Mouse (Mus musculus) embryonic facial prominence, embryonic 12.5 days (tissue): Measurements from ENCODE around the gene Ift43. TPM values are rescaled to one million over a fixed set of nuclear protein-coding genes. Genes with fewer than 3 reads are reported as not detected.

ENCODE experiments used
- ATAC-seq: fragments of 200-750 bp; cut with Nextera tagmentation; 2 replicates; pipeline ENCODE4 v1.8.0; 2017; ENCODE audit not compliant: insufficient number of reproducible peaks, insufficient read depth, low FRiP score, low TSS enrichment
- H3K27ac ChIP-seq: fragments of 300-500 bp; sonication (generic); 2 replicates; pipeline ENCODE4 v1.5.1; 2016; ENCODE audit warnings: mild to moderate bottlenecking
- H3K27me3 ChIP-seq: fragments of 300-500 bp; sonication (generic); 2 replicates; pipeline ENCODE4 v1.6.1; 2016; ENCODE audit warnings: mild to moderate bottlenecking, moderate library complexity
- H3K36me3 ChIP-seq: fragments of 300-500 bp; sonication (generic); 2 replicates; pipeline ENCODE4 v1.6.1; 2016; ENCODE audit warnings: mild to moderate bottlenecking
- H3K4me1 ChIP-seq: fragments of 300-500 bp; sonication (generic); 2 replicates; pipeline ENCODE4 v1.6.1; 2016
- H3K4me2 ChIP-seq: fragments of 300-500 bp; sonication (generic); replicated peaks from 2 replicates; pipeline ENCODE4 v1.6.1; 2016; ENCODE audit warnings: mild to moderate bottlenecking, moderate library complexity
- H3K4me3 ChIP-seq: fragments of 300-500 bp; sonication (generic); 2 replicates; pipeline ENCODE4 v1.5.1; 2016; ENCODE audit warnings: mild to moderate bottlenecking
- H3K9ac ChIP-seq: fragments of 300-500 bp; sonication (generic); 2 replicates; pipeline ENCODE4 v1.6.1; 2016; ENCODE audit warnings: mild to moderate bottlenecking, moderate library complexity
- H3K9me3 ChIP-seq: fragments of 300-500 bp; sonication (generic); 2 replicates; pipeline ENCODE4 v1.6.1; 2016; ENCODE audit warnings: mild to moderate bottlenecking, moderate library complexity
- WGBS: fragments of 180-500 bp; shearing (Covaris S2); methylation state at CpG from one replicate; pipeline ENCODE4 v1.1.7; 2016; 5-methylcytosine and 5-hydroxymethylcytosine counted together
- polyA plus RNA-seq: library from polyadenylated mRNA; unstranded; fragments of >200 nt; fragmentation: Nextera tagmentation; extraction: Ambion mirVana; gene quantifications from 2 replicates; pipeline ENCODE4 v1.2.1, GENCODE M21; 2016

Ift43 gene
- polyA plus RNA-seq, 1 experiment from 2014 or later = 82.2 TPM

DNA sequence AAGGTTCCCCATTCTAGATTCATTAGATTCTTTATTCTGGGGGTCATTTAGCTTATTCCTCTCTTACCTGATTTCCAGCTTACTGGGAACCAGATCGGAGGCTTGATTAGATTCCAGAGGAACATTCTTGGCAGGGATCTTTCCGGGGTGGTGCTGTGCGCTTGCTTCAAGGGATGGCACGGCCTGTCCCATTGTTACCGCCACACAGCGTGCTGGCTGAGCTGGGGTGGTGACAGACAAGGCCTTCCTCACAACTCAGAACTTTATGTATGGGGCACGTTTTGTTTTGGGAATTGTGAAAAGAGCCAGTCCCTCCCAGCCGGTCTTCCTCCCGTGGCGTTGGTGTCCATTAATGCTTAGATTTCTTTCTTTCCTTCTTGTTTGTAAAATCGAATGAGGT is 21.1 kb downstream of the Ift43 start:
- Histone ChIP-seq H3K27me3 (no peaks in the 10 kb centered on the region), H3K9me3 (no peaks in the 10 kb centered on the region), H3K4me3 (no peak overlapping the region), H3K27ac (no peak overlapping the region), H3K4me1 (peaks cover 21% of the 10 kb centered on the region; the same call in 1 of the 2 replicates), H3K36me3 (no peaks in the 10 kb centered on the region), H3K4me2 (no peak overlapping the region), H3K9ac (no peak overlapping the region)
- no peak for ATAC-seq
- WGBS = 71% methylated on average over 11 of the region's 11 CpGs

GRCm38 (mm10) chr12:86103852-86104251 is 21.5 kb downstream of the Ift43 start:
- H3K9me3 ChIP-seq = no peaks in the 10 kb centered on the region
- no peak overlapping the region for H3K4me2 ChIP-seq
- H3K4me3 ChIP-seq = no peak overlapping the region
- H3K9ac ChIP-seq = no peak overlapping the region
- H3K36me3 ChIP-seq = no peaks in the 10 kb centered on the region
- H3K27me3 ChIP-seq = no peaks in the 10 kb centered on the region
- WGBS = 52% methylated on average over 8 of the region's 8 CpGs
- ATAC-seq = no peak
- H3K4me1 ChIP-seq = peaks cover 21% of the 10 kb centered on the region; the same call in 1 of the 2 replicates
- H3K27ac ChIP-seq = no peak overlapping the region

DNA sequence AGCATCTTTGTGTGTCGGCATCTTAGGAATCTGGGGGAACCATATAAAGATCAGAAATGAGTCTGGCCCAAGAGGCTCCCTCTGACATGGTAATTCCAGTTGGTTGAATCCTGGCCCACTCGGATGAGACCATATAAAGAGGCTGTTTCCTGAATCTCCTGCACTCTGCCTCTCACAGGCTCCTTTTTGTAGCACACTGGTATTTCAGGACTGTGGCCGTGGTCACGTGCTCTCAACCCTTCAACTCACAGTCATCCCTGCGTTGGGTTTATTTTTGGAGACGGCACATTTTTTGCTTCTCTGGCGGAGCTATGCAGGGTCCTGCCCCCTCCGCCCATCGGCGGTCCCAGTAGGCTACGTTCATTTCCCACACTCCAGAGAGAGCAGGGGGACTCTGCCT is 22.0 kb downstream of the Ift43 start:
- Histone ChIP-seq H3K27ac (no peak overlapping the region), H3K36me3 (no peaks in the 10 kb centered on the region), H3K4me1 (peaks cover 21% of the 10 kb centered on the region; the same call in 1 of the 2 replicates), H3K9ac (no peak overlapping the region), H3K4me3 (no peak overlapping the region), H3K4me2 (no peak overlapping the region), H3K9me3 (no peaks in the 10 kb centered on the region), H3K27me3 (no peaks in the 10 kb centered on the region)
- ATAC-seq = no peak
- WGBS = 64% methylated on average over 11 of the region's 11 CpGs

- Histone ChIP-seq H3K4me1 (peaks cover 18% of the 10 kb centered on the region; the same call in 1 of the 2 replicates), H3K36me3 (no peaks in the 10 kb centered on the region), H3K4me2 (no peak overlapping the region), H3K9ac (no peak overlapping the region), H3K9me3 (no peaks in the 10 kb centered on the region), H3K4me3 (no peak overlapping the region), H3K27me3 (no peaks in the 10 kb centered on the region), H3K27ac (no peak overlapping the region)
- WGBS = 84% methylated on average over 10 of the region's 10 CpGs
- no peak for ATAC-seq
Measured at GRCm38 (mm10) chr12:86105546-86105945, 23.2 kb downstream of the Ift43 start.

- 89% methylated on average over 9 of the region's 9 CpGs for WGBS
- no peaks in the 10 kb centered on the region for H3K9me3 ChIP-seq
- H3K4me2 ChIP-seq = no peak overlapping the region
- H3K27me3 ChIP-seq = no peaks in the 10 kb centered on the region
- no peak for ATAC-seq
- peaks cover 14% of the 10 kb centered on the region; the same call in 1 of the 2 replicates for H3K4me1 ChIP-seq
- no peaks in the 10 kb centered on the region for H3K36me3 ChIP-seq
- H3K4me3 ChIP-seq = no peak overlapping the region
- H3K27ac ChIP-seq = no peak overlapping the region
- no peak overlapping the region for H3K9ac ChIP-seq
Measured at GRCm38 (mm10) chr12:86106086-86106485, 23.7 kb downstream of the Ift43 start.

- Histone ChIP-seq H3K4me1 (peaks cover 14% of the 10 kb centered on the region; the same call in 1 of the 2 replicates), H3K4me3 (no peak overlapping the region), H3K9ac (no peak overlapping the region), H3K27me3 (no peaks in the 10 kb centered on the region), H3K27ac (no peak overlapping the region), H3K36me3 (peaks cover 4% of the 10 kb centered on the region; the same call in 1 of the 2 replicates), H3K4me2 (no peak overlapping the region), H3K9me3 (no peaks in the 10 kb centered on the region)
- WGBS = 66% methylated on average over 7 of the region's 7 CpGs
- no peak for ATAC-seq
Measured at GRCm38 (mm10) chr12:86107645-86108044, 25.3 kb downstream of the Ift43 start.

- H3K9ac ChIP-seq = no peak overlapping the region
- H3K4me2 ChIP-seq = no peak overlapping the region
- no peaks in the 10 kb centered on the region for H3K27me3 ChIP-seq
- H3K36me3 ChIP-seq = peaks cover 4% of the 10 kb centered on the region; the same call in 1 of the 2 replicates
- no peak overlapping the region for H3K4me3 ChIP-seq
- no peak overlapping the region for H3K27ac ChIP-seq
- H3K4me1 ChIP-seq = peaks cover 2% of the 10 kb centered on the region; the same call in 1 of the 2 replicates
- no peaks in the 10 kb centered on the region for H3K9me3 ChIP-seq
- ATAC-seq = no peak
- WGBS = 78% methylated on average over 4 of the region's 4 CpGs
Measured at GRCm38 (mm10) chr12:86109531-86109930, 27.2 kb downstream of the Ift43 start.

- WGBS = 95% methylated on average over 2 of the region's 2 CpGs
- Histone ChIP-seq H3K4me3 (no peak overlapping the region), H3K9ac (no peak overlapping the region), H3K36me3 (peaks cover 4% of the 10 kb centered on the region; the same call in 1 of the 2 replicates), H3K4me1 (no peaks in the 10 kb centered on the region), H3K27ac (no peak overlapping the region), H3K9me3 (no peaks in the 10 kb centered on the region), H3K4me2 (no peak overlapping the region), H3K27me3 (no peaks in the 10 kb centered on the region)
- no peak for ATAC-seq
Measured at GRCm38 (mm10) chr12:86110637-86111036, 28.3 kb downstream of the Ift43 start.

DNA sequence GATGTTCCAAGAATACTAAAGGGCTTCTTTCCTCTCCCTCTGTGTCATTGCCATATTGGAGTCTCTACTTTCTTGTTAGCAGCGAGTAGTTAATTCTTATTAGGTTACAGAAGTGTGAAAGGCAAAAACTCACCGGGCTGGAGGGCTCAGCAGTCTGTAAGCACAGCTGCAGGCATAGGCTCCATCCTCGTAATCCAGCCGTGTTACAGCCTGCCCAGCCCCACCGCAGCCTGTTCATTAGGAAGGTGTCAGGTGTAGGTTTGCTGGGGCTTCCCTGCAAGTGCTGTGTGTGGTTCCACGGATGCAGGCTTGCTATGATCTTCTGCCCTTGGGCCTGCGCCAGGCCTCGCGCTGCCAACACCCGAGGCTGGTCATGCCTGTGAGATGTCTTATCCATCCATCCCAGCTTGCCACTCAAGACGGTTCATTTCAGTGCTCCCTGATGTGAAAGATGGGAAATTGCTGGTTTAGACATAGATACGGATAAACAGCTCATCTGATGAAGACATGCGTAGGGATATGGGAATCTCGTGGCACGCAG is 34.0 kb downstream of the Ift43 start:
- WGBS = 80% methylated on average over 15 of the region's 15 CpGs
- Histone ChIP-seq H3K27me3 (no peaks in the 10 kb centered on the region), H3K9me3 (no peaks in the 10 kb centered on the region), H3K4me3 (no peak overlapping the region), H3K9ac (no peak overlapping the region), H3K36me3 (peaks cover 4% of the 10 kb centered on the region; the same call in 1 of the 2 replicates), H3K4me1 (no peaks in the 10 kb centered on the region), H3K27ac (no peak overlapping the region), H3K4me2 (no peak overlapping the region)
- ATAC-seq = no peak

- no peak overlapping the region for H3K4me2 ChIP-seq
- H3K4me1 ChIP-seq = peaks cover 1% of the 10 kb centered on the region; the same call in 1 of the 2 replicates
- H3K36me3 ChIP-seq = no peaks in the 10 kb centered on the region
- no peaks in the 10 kb centered on the region for H3K9me3 ChIP-seq
- WGBS = 62% methylated on average over 6 of the region's 6 CpGs
- no peak overlapping the region for H3K27ac ChIP-seq
- no peak overlapping the region for H3K9ac ChIP-seq
- H3K4me3 ChIP-seq = no peak overlapping the region
- no peak for ATAC-seq
- H3K27me3 ChIP-seq = no peaks in the 10 kb centered on the region
Measured at GRCm38 (mm10) chr12:86124016-86124415, 41.7 kb downstream of the Ift43 start.

GRCm38 (mm10) chr12:86128122-86128521 is 45.8 kb downstream of the Ift43 start:
- no peaks in the 10 kb centered on the region for H3K9me3 ChIP-seq
- no peak for ATAC-seq
- WGBS = 58% methylated on average over 6 of the region's 6 CpGs

DNA sequence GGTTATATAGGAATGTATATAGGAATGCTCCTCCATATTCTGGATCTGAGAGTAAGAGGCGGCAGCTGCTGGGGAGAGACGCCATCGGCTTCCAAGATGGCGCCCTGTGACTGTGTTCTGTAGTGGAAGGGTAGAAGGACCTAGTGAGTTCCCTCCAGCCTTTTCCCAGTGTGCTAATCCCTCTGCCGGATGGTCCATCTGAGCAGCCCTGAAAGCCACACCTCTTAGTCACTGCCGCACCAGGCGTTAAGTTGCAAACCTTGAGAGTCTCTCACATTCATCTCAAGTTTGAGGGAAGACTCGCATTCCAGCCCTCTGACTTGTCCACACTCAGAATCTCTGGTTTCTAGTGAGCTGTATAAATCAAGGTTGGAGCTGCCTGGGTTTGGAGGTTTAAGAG is 46.7 kb downstream of the Ift43 start:
- H3K9me3 ChIP-seq = no peaks in the 10 kb centered on the region
- WGBS = 93% methylated on average over 8 of the region's 8 CpGs
- H3K4me2 ChIP-seq = no peak overlapping the region
- H3K27ac ChIP-seq = no peak overlapping the region
- no peaks in the 10 kb centered on the region for H3K36me3 ChIP-seq
- H3K9ac ChIP-seq = no peak overlapping the region
- no peaks in the 10 kb centered on the region for H3K27me3 ChIP-seq
- peaks cover 6% of the 10 kb centered on the region; the same call in 1 of the 2 replicates for H3K4me1 ChIP-seq
- no peak for ATAC-seq
- no peak overlapping the region for H3K4me3 ChIP-seq

More at GRCm38 (mm10) chr12:86128122-86128521, 45.8 kb downstream of the Ift43 start:
- Histone ChIP-seq H3K4me1 (peaks cover 6% of the 10 kb centered on the region; the same call in 1 of the 2 replicates), H3K27me3 (no peaks in the 10 kb centered on the region), H3K4me3 (no peak overlapping the region), H3K36me3 (no peaks in the 10 kb centered on the region), H3K27ac (no peak overlapping the region), H3K9ac (no peak overlapping the region), H3K4me2 (no peak overlapping the region)
